Mouse (Mus musculus) limb, embryonic 12.5 days (tissue): Measurements from ENCODE around the gene Gm45713. TPM values are rescaled to one million over a fixed set of nuclear protein-coding genes. Genes with fewer than 3 reads are reported as not detected.

Experiments used
- ATAC-seq: fragments of 200-750 bp; cut with Nextera tagmentation; 2 replicates; pipeline ENCODE4 v1.8.0; 2017; ENCODE audit warnings: low read depth, moderate TSS enrichment; ENCODE audit not compliant: insufficient number of reproducible peaks, insufficient read depth, low FRiP score, low TSS enrichment
- H3K27ac ChIP-seq: fragments of 300-500 bp; sonication (generic); 2 replicates; pipeline ENCODE4 v1.5.1; 2016; ENCODE audit warnings: mild to moderate bottlenecking, moderate library complexity
- H3K27me3 ChIP-seq: fragments of 300-500 bp; sonication (generic); 2 replicates; pipeline ENCODE4 v1.6.1; 2016; ENCODE audit warnings: mild to moderate bottlenecking, moderate library complexity
- H3K36me3 ChIP-seq: fragments of 300-500 bp; sonication (generic); 2 replicates; pipeline ENCODE4 v1.6.1; 2016; ENCODE audit warnings: mild to moderate bottlenecking, moderate library complexity
- H3K4me1 ChIP-seq: fragments of 300-500 bp; sonication (generic); replicated peaks from 2 replicates; pipeline ENCODE4 v1.6.1; 2016
- H3K4me2 ChIP-seq: fragments of 300-500 bp; sonication (generic); 2 replicates; pipeline ENCODE4 v1.6.1; 2016; ENCODE audit warnings: mild to moderate bottlenecking, moderate library complexity
- H3K4me3 ChIP-seq: fragments of 300-500 bp; sonication (generic); replicated peaks from 2 replicates; pipeline ENCODE4 v1.5.1; 2016; ENCODE audit warnings: mild to moderate bottlenecking
- H3K9ac ChIP-seq: fragments of 300-500 bp; sonication (generic); replicated peaks from 2 replicates; pipeline ENCODE4 v1.6.1; 2016; ENCODE audit warnings: mild to moderate bottlenecking, moderate library complexity
- H3K9me3 ChIP-seq: fragments of 300-500 bp; sonication (generic); 2 replicates; pipeline ENCODE4 v1.6.1; 2016; ENCODE audit warnings: mild to moderate bottlenecking, moderate library complexity
- WGBS: fragments of 180-500 bp; shearing (Covaris S2); methylation state at CpG from one replicate; pipeline ENCODE4 v1.1.7; 2016; 5-methylcytosine and 5-hydroxymethylcytosine counted together
- polyA plus RNA-seq: library from polyadenylated mRNA; unstranded; fragments of >200 nt; fragmentation: Nextera tagmentation; extraction: Ambion mirVana; gene quantifications from 2 replicates; pipeline ENCODE4 v1.2.1, GENCODE M21; 2016

Gm45713 gene
- 0.32 TPM in 1 of 2 replicates, not detected in the other for polyA plus RNA-seq

GRCm38 (mm10) chr7:45135993-45136567 is at the start of gene Gm45713, which contains the start of gene Flt3l:
Gm45713 (minus strand) TSS chr7:45136231.
Flt3l (minus strand) TSS chr7:45136432.
- peaks cover 10% of the 10 kb centered on the region for H3K4me1 ChIP-seq
- peaks cover 28% of the 10 kb centered on the region for H3K27me3 ChIP-seq
- ATAC-seq, result peak; percentile 54
- 0 out of 2 replicates have a peak within 1 kb of the TSS, but pooled peaks have one; percentile 13 for H3K27ac ChIP-seq
- H3K9me3 ChIP-seq, result peaks cover 4% of the 10 kb centered on the region; the same call in 1 of the 2 replicates
- peak within 1 kb of the TSS; percentile 49 for H3K4me3 ChIP-seq
- H3K36me3 ChIP-seq, result no peaks in the 10 kb centered on the region
- peak within 1 kb of the TSS; percentile 69 for H3K4me2 ChIP-seq
- H3K9ac ChIP-seq, result peak within 1 kb of the TSS; percentile 58
- 2% methylated on average over 29 of the region's 29 CpGs for WGBS

- H3K27ac ChIP-seq, result no peak overlapping the region
- H3K36me3 ChIP-seq, result no peaks in the 10 kb centered on the region
- H3K27me3 ChIP-seq, result peaks cover 97% of the 10 kb centered on the region
- WGBS, result 63% methylated on average over 7 of the region's 7 CpGs
- H3K9me3 ChIP-seq, result no peaks in the 10 kb centered on the region; the same call in 1 of the 2 replicates
- H3K9ac ChIP-seq, result no peak overlapping the region
- no peak overlapping the region for H3K4me3 ChIP-seq
- peaks cover 23% of the 10 kb centered on the region for H3K4me1 ChIP-seq
- no peak for ATAC-seq
- H3K4me2 ChIP-seq, result no peak overlapping the region
These were observed 47.6 kb upstream of the Gm45713 start for GRCm38 (mm10) chr7:45183672-45184071.

- Histone ChIP-seq H3K9me3 (no peaks in the 10 kb centered on the region; the same call in 1 of the 2 replicates), H3K4me2 (peak overlapping the region; percentile 56), H3K36me3 (no peaks in the 10 kb centered on the region), H3K27me3 (peaks cover 97% of the 10 kb centered on the region), H3K9ac (peak overlapping the region; percentile 52), H3K4me1 (peaks cover 23% of the 10 kb centered on the region), H3K4me3 (peak overlapping the region; percentile 25), H3K27ac (no peak overlapping the region)
- 20% methylated on average over 11 of the region's 11 CpGs for WGBS
- ATAC-seq, result peak; percentile 30; the same call in 1 of the 2 replicates
These were observed 46.6 kb upstream of the Gm45713 start for GRCm38 (mm10) chr7:45182606-45183005.

GRCm38 (mm10) chr7:45182199-45182601 is 46.2 kb upstream of the Gm45713 start:
- H3K4me3 ChIP-seq, result peak overlapping the region; percentile 25
- peak; percentile 89 for ATAC-seq
- no peak overlapping the region for H3K27ac ChIP-seq
- H3K4me2 ChIP-seq, result peak overlapping the region; percentile 56
- no peaks in the 10 kb centered on the region; the same call in 1 of the 2 replicates for H3K9me3 ChIP-seq
- under 1% methylated on average over 34 of the region's 34 CpGs for WGBS
- H3K9ac ChIP-seq, result peak overlapping the region; percentile 52; the same call in 1 of the 2 replicates
- H3K36me3 ChIP-seq, result no peaks in the 10 kb centered on the region
- H3K4me1 ChIP-seq, result peaks cover 23% of the 10 kb centered on the region
- H3K27me3 ChIP-seq, result peaks cover 99% of the 10 kb centered on the region

GRCm38 (mm10) chr7:45181540-45181939 is 45.5 kb upstream of the Gm45713 start:
- no peak for ATAC-seq
- 3% methylated on average over 35 of the region's 35 CpGs for WGBS
- peaks cover 22% of the 10 kb centered on the region for H3K4me1 ChIP-seq
- H3K4me3 ChIP-seq, result peak overlapping the region; percentile 19; the same call in 1 of the 2 replicates
- no peak overlapping the region for H3K27ac ChIP-seq
- H3K27me3 ChIP-seq, result peaks cover 99% of the 10 kb centered on the region
- H3K9ac ChIP-seq, result no peak overlapping the region
- H3K4me2 ChIP-seq, result peak overlapping the region; percentile 23; the same call in 1 of the 2 replicates
- H3K36me3 ChIP-seq, result no peaks in the 10 kb centered on the region
- no peaks in the 10 kb centered on the region; the same call in 1 of the 2 replicates for H3K9me3 ChIP-seq

GRCm38 (mm10) chr7:45180896-45181477 is 45.0 kb upstream of the Gm45713 start, which contains the start of gene Pth2:
Pth2 (plus strand) TSS chr7:45180995.
- 11% methylated on average over 20 of the region's 20 CpGs for WGBS
- Histone ChIP-seq H3K36me3 (no peaks in the 10 kb centered on the region), H3K9me3 (no peaks in the 10 kb centered on the region; the same call in 1 of the 2 replicates), H3K27ac (no peak within 1 kb of the TSS), H3K4me2 (peak within 1 kb of the TSS; percentile 23; the same call in 1 of the 2 replicates), H3K4me1 (peaks cover 23% of the 10 kb centered on the region), H3K27me3 (peaks cover 99% of the 10 kb centered on the region), H3K4me3 (peak within 1 kb of the TSS; percentile 19; the same call in 1 of the 2 replicates), H3K9ac (no peak within 1 kb of the TSS)
- ATAC-seq, result no peak

- no peak for ATAC-seq
- Histone ChIP-seq H3K4me2 (no peak within 1 kb of the TSS), H3K9ac (no peak within 1 kb of the TSS), H3K36me3 (no peaks in the 10 kb centered on the region), H3K4me1 (peaks cover 27% of the 10 kb centered on the region), H3K9me3 (no peaks in the 10 kb centered on the region; the same call in 1 of the 2 replicates), H3K27ac (no peak within 1 kb of the TSS), H3K4me3 (no peak within 1 kb of the TSS), H3K27me3 (peaks cover 100% of the 10 kb centered on the region)
- WGBS, result 27% methylated on average over 7 of the region's 7 CpGs
These were observed 43.4 kb upstream of the Gm45713 start, which contains the start of gene Gfy for GRCm38 (mm10) chr7:45179469-45179868. Gfy (minus strand) TSS chr7:45179569.

- no peak overlapping the region for H3K27ac ChIP-seq
- peaks cover 28% of the 10 kb centered on the region for H3K4me1 ChIP-seq
- 22% methylated on average over 7 of the region's 7 CpGs for WGBS
- no peak overlapping the region for H3K4me3 ChIP-seq
- H3K9ac ChIP-seq, result no peak overlapping the region
- H3K4me2 ChIP-seq, result no peak overlapping the region
- no peaks in the 10 kb centered on the region; the same call in 1 of the 2 replicates for H3K9me3 ChIP-seq
- no peaks in the 10 kb centered on the region for H3K36me3 ChIP-seq
- ATAC-seq, result no peak
- peaks cover 98% of the 10 kb centered on the region for H3K27me3 ChIP-seq
These were observed 42.5 kb upstream of the Gm45713 start for GRCm38 (mm10) chr7:45178550-45178949.

- H3K4me1 ChIP-seq, result peaks cover 19% of the 10 kb centered on the region
- H3K36me3 ChIP-seq, result no peaks in the 10 kb centered on the region
- H3K9ac ChIP-seq, result peak overlapping the region; percentile 37; the same call in 1 of the 2 replicates
- H3K4me2 ChIP-seq, result peak overlapping the region; percentile 47
- peaks cover 6% of the 10 kb centered on the region for H3K9me3 ChIP-seq
- H3K4me3 ChIP-seq, result peak overlapping the region; percentile 29
- 3% methylated on average over 30 of the region's 31 CpGs for WGBS
- no peak overlapping the region for H3K27ac ChIP-seq
- no peak for ATAC-seq
- H3K27me3 ChIP-seq, result peaks cover 97% of the 10 kb centered on the region
These were observed 40.3 kb upstream of the Gm45713 start for GRCm38 (mm10) chr7:45176356-45176755.

GRCm38 (mm10) chr7:45175929-45176328 is 39.9 kb upstream of the Gm45713 start:
- Histone ChIP-seq H3K9me3 (peaks cover 9% of the 10 kb centered on the region), H3K4me1 (peaks cover 16% of the 10 kb centered on the region), H3K36me3 (no peaks in the 10 kb centered on the region), H3K4me2 (peak overlapping the region; percentile 47), H3K9ac (peak overlapping the region; percentile 37; the same call in 1 of the 2 replicates), H3K27me3 (peaks cover 97% of the 10 kb centered on the region), H3K27ac (no peak overlapping the region), H3K4me3 (peak overlapping the region; percentile 29)
- ATAC-seq, result no peak
- WGBS, result 1% methylated on average over 23 of the region's 23 CpGs

GRCm38 (mm10) chr7:45175398-45175797 is 39.4 kb upstream of the Gm45713 start:
- Histone ChIP-seq H3K9ac (0 out of 2 replicates have a peak overlapping the region, but pooled peaks have one; percentile 37), H3K27me3 (peaks cover 97% of the 10 kb centered on the region), H3K36me3 (no peaks in the 10 kb centered on the region), H3K27ac (no peak overlapping the region), H3K9me3 (peaks cover 14% of the 10 kb centered on the region), H3K4me3 (peak overlapping the region; percentile 29; the same call in 1 of the 2 replicates), H3K4me1 (peaks cover 16% of the 10 kb centered on the region), H3K4me2 (no peak overlapping the region)
- ATAC-seq, result no peak
- 4% methylated on average over 13 of the region's 13 CpGs for WGBS
